Mouse (Mus musculus) heart, postnatal 14 days (tissue): ENCODE data around the gene Nppa. TPM values are rescaled to one million over a fixed set of nuclear protein-coding genes. Genes with fewer than 3 reads are reported as not detected.
A peak's percentile ranks its signal among the peaks of the same experiment; 100 is the strongest.

Experiments used
- DNase-seq, 2 experiments: peaks; one replicate each; pipeline ENCODE4 v3.0.0; 2021 to 2022
- intact Hi-C: fragments of 180-260 bp; cut with DNase I; formaldehyde crosslinking; loops from one replicate; pipeline ENCODE4 v1.15.1; 2025
- long read RNA-seq, 2 experiments: library from polyadenylated mRNA; stranded (forward); transcript quantifications; one replicate each; pipeline ENCODE4 v2.0.0; 2021
- total RNA-seq, 2 experiments: library from RNA; stranded (reverse); gene quantifications; 2 replicates each; pipeline ENCODE4 v1.2.3; 2021

Gene Nppa
- 1,000 to 10,000 TPM in 1 of 2 experiments, 100 to 1,000 TPM in 1; 590 to 1,636 TPM for total RNA-seq
- long read RNA-seq, experiment 1, transcript Nppa-201 (3 exons, 865 nt), result major isoform, 879 of 889 reads
- long read RNA-seq, experiment 1, partial matches to known transcripts, result 10 of 889 reads
- long read RNA-seq, experiment 1, other reads (novel, unspliced or antisense), result 0 of 889 reads
- long read RNA-seq, experiment 2, transcript Nppa-201 (3 exons, 865 nt), result major isoform, 1,545 of 1,562 reads
- long read RNA-seq, experiment 2, partial matches to known transcripts, result 10 of 1,562 reads
- long read RNA-seq, experiment 2, other reads (novel, unspliced or antisense), result 7 of 1,562 reads

DNA sequence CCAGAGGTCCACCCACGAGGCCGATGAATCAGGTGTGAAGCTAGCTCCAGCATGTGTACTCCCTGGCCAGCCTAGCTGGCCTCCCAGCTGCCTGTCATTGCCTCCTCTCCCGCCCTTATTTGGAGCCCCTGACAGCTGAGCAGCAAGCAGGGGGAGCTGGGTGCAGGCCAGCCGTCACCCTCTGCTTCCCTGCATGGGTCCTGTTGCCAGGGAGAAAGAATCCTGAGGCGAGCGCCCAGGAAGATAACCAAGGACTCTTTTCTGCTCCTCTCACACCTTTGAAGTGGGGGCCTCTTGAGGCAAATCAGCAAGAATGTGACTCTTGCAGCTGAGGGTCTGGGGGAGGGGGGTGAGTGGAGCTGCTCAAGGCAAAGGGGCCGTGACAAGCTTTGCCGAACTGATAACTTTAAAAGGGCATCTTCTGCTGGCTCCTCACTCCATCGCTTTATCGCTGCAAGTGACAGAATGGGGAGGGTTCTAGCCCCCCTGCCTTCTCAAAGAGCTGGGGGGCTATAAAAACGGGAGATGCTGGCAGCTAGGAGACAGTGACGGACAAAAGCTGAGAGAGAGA is at the start of gene Nppa:
Gene Nppa (plus strand): TSS at position 521 of the 571 bp plus-strand sequence.
- intact Hi-C loops, result no loop called here
- no peak for DNase-seq

DNA sequence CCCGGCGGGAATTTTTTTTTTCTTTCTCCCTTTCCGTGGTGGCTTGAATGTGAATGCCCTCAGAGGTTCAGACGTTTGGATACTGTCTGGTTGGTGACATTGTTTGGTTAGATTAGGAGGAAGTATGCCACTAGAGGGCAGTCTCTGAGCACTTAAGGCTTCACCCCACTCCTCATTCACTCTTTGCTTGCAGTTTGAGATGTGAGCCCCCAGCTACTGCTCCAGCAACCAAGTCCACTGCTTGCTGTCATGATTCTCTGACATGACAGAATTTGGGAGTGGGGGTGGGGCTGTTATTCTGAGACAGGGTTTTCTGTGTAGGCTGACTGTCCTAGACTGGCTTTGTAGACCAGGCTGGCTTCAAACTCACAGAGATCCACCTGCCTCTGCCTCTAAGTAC is 46.9 kb upstream of the Nppa start:
- intact Hi-C loops, result loop anchor here (2.0 kb wide), 1 partner anchor 35 kb away; no protein-coding TSS in a partner anchor
- peak in 1 of 2 experiments; percentile 60 for DNase-seq

DNA sequence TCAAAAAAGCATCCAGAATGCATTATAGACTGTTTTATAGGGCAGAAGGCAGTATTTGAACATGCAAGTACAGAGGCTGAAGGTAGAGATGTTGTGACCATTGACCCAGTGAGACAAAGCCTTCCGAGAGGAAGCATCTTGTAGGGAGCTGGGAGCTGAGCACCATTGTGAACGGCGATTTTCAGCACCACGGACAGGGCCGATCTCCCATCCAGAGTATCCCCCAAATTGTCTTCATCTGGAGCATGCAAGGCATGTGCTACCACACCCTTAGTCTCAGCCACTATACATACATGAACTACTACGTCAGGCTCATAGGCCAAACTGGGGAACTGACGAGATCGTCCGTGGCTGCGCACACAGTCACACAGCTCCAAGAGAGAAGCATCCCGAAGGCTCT is 43.4 kb upstream of the Nppa start:
- no peak for DNase-seq
- intact Hi-C loops, result no loop called here

DNA sequence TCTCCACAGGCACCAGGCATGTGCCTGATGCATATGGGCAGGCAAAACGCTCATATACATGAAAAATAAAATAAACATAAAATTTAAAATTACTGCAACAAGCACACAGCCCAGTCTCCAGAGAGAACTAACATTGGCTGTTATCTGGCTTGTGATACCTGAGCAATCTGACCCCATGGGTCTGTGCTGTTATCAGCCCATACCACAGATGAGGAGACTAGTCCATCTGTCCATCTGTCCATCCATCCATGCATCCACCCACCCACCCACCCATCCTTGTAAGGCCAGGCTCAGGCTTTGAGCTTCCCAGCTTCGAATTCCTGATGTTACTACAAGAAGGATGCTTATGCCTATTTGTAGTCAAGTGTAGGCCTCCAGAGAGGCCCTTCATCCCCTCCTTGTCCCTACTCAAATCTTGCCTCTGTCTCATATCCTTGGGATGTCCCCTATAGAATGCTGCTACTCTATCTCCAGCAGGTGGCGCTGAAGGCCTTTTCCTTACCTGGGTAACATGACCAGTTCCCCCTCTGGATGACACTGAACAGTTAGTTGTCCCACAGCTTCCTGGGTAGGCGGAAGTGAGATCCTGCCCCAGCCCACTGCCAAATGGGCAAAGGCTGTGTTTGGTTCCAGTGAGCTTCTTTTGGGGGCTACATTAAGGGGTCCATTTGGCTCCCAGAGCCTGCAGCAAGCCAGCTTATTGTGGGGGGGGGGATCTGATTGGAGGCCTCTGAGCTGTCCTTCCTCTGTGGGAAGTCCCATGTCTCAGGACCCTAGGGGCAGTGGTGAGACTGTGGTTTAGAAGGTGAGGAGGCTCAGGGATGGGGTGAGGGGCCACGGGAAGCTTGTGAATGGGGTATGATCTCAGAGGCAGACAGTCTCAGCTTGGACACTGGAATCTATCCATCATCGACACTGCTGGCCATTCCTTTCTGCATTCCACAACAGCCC is 40.4 kb upstream of the Nppa start:
- intact Hi-C loops, result loop anchor here (1.0 kb wide), 1 partner anchor 48 kb away; no protein-coding TSS in a partner anchor
- DNase-seq, result peak; percentile 76 to 82

DNA sequence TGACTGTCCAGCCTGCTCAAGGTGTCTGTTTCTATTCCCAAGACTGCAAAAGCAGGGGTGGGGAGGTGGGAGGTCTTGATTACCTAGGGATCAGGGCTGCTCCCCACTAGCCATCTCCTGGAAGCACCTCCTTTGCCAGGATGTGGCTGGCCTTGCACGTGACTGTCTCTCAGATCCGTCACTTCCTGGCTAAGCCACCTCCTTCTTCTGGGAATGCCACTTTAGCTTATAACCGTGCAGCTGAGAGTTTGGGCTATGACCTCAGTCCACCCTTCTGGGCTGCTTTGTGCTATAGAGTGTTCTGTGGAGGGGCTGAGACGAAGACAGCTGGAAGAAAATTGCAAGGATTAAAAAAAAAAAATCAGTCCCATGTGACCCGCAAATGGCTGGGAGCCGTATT is 37.7 kb upstream of the Nppa start:
- peak in 1 of 2 experiments; percentile 48 for DNase-seq
- intact Hi-C loops, result no loop called here

DNA sequence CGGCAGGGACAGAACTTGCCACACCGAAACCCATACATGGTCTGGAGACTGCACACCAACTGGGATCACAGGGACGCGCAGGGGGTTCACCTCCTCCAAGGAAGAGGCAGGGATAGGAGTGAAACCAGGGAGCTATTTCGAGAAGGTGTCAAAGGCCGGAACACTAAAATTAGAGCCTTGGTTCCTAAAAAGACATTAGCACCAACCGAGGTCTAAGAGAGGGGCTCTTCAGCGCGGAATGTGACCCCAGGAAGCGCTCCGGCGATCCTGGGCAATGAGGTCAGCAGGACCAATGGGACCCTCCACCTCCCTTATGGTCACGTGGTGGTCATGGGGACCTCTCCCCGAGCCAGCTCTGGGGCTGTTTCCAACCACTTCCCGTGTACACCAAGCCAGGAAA is 36.9 kb upstream of the Nppa start:
- intact Hi-C loops, result no loop called here
- peak; percentile 26 to 57 for DNase-seq

DNA sequence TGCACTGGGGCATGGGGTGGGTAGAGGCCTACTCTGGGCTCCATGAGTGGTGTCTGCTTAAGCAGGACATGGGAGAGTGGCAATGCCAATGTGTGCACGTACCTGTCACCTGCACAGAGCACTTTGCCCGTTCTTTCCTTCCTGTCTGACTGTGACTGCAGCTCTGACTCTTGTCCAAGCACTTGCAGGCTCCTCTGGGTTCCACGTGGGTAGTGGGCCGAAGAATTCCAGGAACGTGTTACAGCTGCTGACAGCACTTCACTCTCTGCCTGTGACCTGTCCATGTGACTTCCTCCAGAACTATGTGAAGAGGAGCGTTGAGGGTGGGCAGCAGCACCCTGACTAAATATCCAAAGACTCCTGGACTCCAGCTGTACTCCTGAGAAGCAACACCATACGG is 34.8 kb upstream of the Nppa start:
- peak in 1 of 2 experiments; percentile 51 for DNase-seq
- intact Hi-C loops, result no loop called here

DNA sequence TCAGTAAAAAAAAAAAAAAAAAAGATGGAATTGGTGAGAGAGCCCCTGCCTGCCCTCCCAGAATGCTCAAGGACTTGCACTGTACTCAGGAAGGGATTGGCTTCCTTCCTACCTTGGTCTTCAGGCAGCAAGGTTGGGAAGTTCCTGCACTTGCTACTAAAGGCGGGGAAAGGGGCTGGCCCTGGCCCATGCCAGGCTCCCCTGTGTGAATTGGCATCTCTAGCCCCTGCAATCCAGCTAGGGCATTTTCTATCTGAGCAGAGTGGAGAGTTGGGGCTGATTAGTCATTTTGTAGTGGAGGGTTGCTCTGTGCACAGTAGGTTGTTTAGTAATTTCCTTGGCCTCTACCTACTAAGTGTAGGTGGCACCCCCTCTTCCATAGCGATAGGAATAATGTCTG is 31.7 kb upstream of the Nppa start:
- intact Hi-C loops, result no loop called here
- no peak for DNase-seq

DNA sequence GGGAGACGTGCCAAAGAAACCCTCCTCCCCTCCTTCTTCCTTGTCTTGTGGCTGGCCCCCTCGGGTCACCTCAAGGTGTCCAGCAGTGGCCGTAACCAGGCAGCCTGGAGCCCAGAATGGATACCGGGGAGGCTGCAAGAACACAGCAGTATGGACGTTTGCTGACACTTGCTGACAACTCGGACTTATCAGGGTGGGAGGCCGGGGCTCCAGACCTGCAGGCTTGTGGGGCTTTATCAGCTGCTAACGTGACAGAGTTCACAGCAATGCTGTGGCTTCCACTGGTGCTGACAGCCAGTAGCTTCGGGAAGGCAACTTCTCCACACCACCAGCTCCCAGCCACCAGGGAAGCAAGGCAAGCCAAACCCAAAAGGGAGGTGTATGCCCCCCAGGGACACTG is 31.2 kb upstream of the Nppa start:
- DNase-seq, result peak in 1 of 2 experiments; percentile 30

DNA sequence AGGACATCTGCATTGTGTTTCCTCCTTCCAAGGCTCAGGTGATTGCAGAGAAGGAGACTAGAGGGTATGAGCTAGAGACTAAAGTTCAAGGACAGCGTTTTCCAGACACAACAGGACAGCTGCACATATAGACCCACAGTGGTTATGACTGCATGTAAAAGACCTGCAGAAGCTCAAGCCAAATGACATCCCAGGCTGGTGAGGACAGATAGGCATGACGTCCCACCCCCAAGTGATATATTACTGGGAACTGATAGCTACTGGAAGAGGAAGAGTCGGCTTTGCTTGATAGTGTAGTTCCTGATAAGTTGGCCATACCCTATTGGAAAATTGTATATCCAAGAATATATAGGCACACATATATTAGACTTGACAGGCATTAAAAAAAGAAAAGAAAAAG is 24.3 kb upstream of the Nppa start:
- no peak for DNase-seq
- intact Hi-C loops, result no loop called here

More for the DNA sequence above, 31.2 kb upstream of the Nppa start:
- intact Hi-C loops, result no loop called here

DNA sequence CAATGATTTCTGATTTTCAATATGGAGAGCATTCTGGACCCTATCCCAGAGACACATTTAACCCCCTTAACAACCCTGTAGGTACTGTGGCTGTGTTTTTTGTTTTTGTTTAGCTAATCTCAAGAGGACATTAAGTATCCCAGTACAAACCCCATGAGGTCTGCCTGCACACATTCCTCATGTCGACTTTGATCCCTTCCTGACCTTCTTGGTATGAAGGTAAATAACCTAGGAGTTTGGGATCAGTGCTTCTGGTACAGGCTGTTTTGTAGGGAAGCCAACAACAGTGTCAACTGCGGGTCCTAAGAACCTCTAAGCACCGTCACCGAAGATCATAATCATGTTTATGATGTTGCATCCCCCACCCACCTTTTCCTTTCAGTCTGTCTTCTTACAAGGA is 22.8 kb upstream of the Nppa start:
- DNase-seq, result no peak
- intact Hi-C loops, result no loop called here

DNA sequence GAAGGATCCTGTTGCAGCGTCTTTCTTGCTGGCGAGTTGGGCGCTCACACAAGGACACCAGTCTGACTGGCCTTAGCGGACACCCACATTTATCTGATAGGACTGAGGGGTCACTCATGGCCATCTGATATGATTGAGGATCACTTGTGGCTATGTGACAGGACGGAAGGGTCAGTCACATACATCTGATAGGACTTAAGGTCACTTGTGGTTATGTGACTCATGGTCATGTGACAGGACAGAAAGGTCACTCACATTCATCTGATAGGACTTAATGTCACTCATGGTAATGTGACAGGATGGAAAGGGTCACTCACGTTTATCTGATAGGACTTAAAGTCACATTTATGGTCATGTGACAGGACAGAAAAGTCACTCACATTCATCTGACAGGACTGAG is 22.1 kb upstream of the Nppa start:
- intact Hi-C loops, result no loop called here
- no peak for DNase-seq

DNA sequence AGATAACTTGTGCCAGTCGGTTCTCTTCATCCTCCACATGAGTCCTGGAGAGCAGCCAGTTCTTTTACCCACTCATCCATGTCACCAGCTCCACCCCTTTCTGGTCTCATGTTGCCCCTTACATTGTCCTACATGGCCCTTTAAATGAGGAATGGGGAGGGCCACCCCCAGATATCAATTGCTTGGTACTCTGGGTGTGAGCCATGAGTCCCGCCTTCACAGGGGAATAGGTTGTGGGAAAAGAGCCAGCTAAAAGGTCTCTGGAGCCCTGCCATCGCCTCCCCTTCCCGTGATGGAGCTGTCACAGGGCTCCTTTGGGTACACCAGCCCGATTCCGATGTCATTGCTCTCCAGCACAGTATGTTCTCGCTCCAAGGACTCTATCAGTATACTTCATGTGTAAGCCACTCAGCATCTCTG is 21.1 kb upstream of the Nppa start:
- intact Hi-C loops, result no loop called here
- no peak for DNase-seq

DNA sequence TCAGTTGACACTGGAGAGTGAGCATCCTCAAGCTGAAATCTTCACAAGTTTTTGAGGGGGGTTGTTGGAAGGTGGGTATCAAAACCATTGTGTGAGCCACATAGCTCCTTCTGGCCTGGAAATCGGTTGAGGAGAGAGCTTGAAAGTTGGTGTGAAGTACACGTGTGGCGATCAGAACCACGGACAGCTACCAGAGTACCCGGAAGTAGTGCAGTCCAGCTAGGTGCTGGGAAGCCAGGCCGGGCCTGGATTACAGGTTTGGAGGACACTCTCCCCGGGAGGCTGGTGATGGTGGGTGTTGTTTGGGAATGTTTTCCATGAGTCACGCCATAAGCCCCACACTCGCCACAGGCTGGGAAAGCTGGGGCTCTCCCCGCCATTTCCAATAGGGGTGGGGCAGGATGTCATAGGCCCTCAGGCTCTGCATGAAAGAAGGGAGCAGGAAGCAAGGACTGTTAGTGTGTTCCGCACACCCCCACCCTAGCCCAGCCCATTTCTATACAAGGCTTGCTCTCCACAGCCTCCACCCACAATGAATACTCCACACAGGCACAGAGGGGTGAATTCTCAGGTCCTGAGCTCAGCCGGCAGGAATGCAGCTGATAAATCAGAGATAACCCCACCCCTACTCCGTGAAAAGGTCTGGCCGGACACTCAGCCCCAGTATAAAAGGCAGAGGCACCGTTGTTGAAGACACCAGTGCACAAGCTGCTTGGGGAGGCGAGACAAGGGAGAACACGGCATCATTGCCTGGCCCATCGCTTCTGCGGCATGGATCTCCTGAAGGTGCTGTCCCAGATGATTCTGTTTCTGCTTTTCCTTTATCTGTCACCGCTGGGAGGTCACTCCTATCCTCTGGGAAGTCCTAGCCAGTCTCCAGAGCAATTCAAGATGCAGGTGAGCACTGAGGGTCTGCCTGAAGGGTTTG is 15.1 kb upstream of the Nppa start, which contains the start of gene Nppb:
Gene Nppb (plus strand): TSS at position 584 of the 928 bp plus-strand sequence.
- intact Hi-C loops, result no loop called here
- DNase-seq, result peak; percentile 56 to 71

DNA sequence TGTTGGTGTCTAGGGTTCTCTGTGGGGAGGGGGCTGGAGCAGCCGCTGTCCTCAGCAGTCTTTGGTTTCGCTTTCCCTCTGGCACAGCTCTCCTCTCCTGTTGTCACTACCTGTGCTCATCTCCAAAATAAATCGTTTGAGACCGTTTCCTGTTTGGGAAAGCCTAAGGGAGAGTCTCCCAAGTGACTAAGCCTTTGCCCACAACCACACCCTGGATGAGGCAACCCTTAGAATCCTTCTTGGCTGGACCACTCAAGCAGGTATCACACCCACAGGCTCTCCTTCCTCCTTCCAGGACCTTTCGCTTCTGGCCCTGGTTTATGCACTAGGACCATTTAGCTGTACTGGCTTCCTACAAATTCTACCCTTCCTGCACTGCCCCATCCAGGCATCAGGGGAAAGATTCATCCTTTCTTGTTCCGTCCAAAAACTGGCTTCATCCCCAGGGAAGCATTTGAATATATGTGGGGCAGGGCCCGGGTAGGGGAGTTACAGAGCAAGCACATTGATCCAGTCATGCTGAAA is 6.9 kb upstream of the Nppa start:
- intact Hi-C loops, result no loop called here
- DNase-seq, result no peak

DNA sequence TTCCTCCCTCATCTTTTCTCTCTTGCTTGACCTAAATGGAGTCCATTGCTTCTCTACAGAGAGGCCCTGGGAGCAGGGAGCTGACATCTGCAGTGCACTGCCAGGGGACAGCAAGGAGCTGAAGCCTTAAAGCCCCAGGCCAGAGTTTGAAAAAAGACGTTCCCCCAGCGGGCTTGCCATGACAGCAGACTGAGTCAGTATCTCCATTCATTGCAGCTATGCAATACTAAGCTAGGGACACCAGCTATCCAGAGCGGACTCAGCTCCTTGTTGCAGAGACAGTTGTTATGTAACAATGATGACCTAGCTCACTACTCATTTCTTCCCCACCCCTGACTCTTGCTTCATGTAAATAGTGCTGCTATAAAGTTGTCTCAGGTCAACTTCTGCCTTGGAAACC is 5.2 kb upstream of the Nppa start:
- no peak for DNase-seq
- intact Hi-C loops, result no loop called here

DNA sequence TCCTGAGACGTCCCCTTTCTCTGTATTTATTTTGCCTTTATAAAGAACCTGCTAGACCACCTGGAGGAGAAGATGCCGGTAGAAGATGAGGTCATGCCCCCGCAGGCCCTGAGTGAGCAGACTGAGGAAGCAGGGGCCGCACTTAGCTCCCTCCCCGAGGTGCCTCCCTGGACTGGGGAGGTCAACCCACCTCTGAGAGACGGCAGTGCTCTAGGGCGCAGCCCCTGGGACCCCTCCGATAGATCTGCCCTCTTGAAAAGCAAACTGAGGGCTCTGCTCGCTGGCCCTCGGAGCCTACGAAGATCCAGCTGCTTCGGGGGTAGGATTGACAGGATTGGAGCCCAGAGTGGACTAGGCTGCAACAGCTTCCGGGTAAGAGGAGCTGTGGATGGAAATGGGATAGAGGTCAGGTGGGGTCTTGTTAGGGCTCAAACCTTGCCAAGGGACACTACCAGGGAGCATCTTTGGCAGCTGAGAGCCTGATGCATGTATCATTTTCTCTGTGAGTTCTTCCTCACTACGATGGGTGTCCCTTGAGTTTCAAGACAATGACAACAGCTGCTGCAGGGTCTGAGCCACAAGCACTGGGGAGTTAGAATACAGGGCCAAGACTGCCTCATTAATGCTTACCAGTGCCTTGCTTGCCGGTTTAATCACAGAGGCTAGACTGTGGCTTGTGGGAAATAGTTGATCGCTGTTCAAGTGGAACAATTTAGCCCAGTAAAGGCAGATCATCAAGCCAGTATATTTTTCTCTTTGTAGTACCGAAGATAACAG is 679 bp downstream of the Nppa start:
- intact Hi-C loops, result no loop called here
- no peak for DNase-seq

DNA sequence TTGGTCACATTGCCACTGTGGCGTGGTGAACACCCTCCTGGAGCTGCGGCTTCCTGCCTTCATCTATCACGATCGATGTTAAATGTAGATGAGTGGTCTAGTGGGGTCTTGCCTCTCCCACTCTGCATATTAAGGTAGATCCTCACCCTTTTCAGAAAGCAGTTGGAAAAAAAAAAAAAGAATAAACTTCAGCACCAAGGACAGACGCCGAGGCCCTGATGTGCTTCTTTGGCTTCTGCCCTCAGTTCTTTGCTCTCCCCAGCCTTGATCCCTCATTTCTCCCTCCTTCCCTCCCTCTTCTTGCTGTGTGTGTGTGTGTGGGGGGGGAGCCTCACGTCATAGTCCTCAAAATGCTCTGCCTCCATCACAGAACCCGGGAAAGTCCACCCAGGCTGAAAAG is 1.3 kb downstream of the Nppa start:
- DNase-seq, result no peak
- intact Hi-C loops, result no loop called here

DNA sequence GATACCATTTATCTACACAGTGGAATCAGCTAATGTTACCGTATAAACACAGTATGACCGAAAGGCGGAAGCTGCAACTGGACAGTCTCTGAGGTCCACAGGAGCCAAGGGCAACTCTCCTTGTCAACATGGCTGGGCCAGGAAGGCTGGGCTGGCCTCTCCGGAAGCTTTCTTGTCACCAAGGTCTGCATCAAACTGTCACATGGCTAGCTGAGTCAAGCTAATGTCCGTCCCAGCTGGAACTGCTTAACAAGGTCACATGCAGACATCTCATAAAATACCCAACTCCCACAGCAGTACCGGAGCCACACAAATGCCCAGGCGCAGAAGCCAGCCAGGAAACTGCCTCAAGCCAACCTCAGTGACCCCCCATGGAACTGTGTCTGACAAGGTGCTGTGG is 3.8 kb downstream of the Nppa start:
- intact Hi-C loops, result no loop called here
- DNase-seq, result no peak
